Mouse (Mus musculus) limb, embryonic 14.5 days (tissue): ENCODE data around the gene Ptrh2. TPM values are rescaled to one million over a fixed set of nuclear protein-coding genes. Genes with fewer than 3 reads are reported as not detected.
"Not testable (repeated sequence)": the region's sequence is repeated elsewhere in the genome, so short reads cannot be mapped to it uniquely, and the experiment has no call there.

Experiments used
- ATAC-seq: fragments of 200-750 bp; cut with Nextera tagmentation; 2 replicates; pipeline ENCODE4 v1.8.0; 2017; ENCODE audit warnings: low read depth, moderate number of reproducible peaks, moderate TSS enrichment; ENCODE audit not compliant: low FRiP score
- DNase-seq: peaks from one replicate; pipeline ENCODE4 v3.0.0-alpha.2; 2015; ENCODE audit warnings: low spot score
- H3K27ac ChIP-seq: fragments of 300-500 bp; sonication (generic); replicated peaks from 2 replicates; pipeline ENCODE4 v1.5.1; 2014; ENCODE audit warnings: low read depth, mild to moderate bottlenecking, low read length, moderate library complexity, mixed read lengths
- H3K27me3 ChIP-seq: fragments of 300-500 bp; sonication (generic); 2 replicates; pipeline ENCODE4 v1.6.1; 2014; ENCODE audit warnings: low read length, mixed read lengths; ENCODE audit not compliant: control insufficient read depth, insufficient read depth
- H3K36me3 ChIP-seq: fragments of 300-500 bp; sonication (generic); 2 replicates; pipeline ENCODE4 v1.6.1; 2014; ENCODE audit warnings: mild to moderate bottlenecking, low read length, moderate library complexity, mixed read lengths; ENCODE audit not compliant: control insufficient read depth, insufficient read depth
- H3K4me1 ChIP-seq: fragments of 300-500 bp; sonication (generic); 2 replicates; pipeline ENCODE4 v1.6.1; 2014; ENCODE audit warnings: antibody characterized with exemption, low read length, mixed read lengths; ENCODE audit not compliant: control insufficient read depth, insufficient read depth
- H3K4me2 ChIP-seq: fragments of 300-500 bp; sonication (generic); replicated peaks from 2 replicates; pipeline ENCODE4 v1.6.1; 2014; ENCODE audit warnings: low read depth, mild to moderate bottlenecking, low read length, moderate library complexity; ENCODE audit not compliant: severe bottlenecking
- H3K4me3 ChIP-seq: fragments of 300-500 bp; sonication (generic); replicated peaks from 2 replicates; pipeline ENCODE4 v1.5.1; 2014; ENCODE audit warnings: low read length
- H3K9ac ChIP-seq: fragments of 300-500 bp; sonication (generic); 2 replicates; pipeline ENCODE4 v1.6.1; 2014; ENCODE audit warnings: mild to moderate bottlenecking, low read depth, low read length, moderate library complexity; ENCODE audit not compliant: severe bottlenecking
- H3K9me3 ChIP-seq: fragments of 300-500 bp; sonication (generic); 2 replicates; pipeline ENCODE4 v1.6.1; 2016; ENCODE audit warnings: low read length; ENCODE audit not compliant: control insufficient read depth
- POLR2A ChIP-seq: fragments of 200-500 bp; IDR thresholded peaks from 2 replicates; pipeline ENCODE4 v1.8.0; 2012; ENCODE audit warnings: inconsistent platforms, mild to moderate bottlenecking, moderate library complexity, borderline replicate concordance; ENCODE audit not compliant: insufficient read depth, insufficient read length; ENCODE audit errors: extremely low read depth
- WGBS: fragments of 180-500 bp; shearing (Covaris S2); extraction: QIAGEN DNeasy Blood & Tissue Kit; methylation state at CpG from one replicate; pipeline ENCODE4 v1.1.7; 2014; 5-methylcytosine and 5-hydroxymethylcytosine counted together
- polyA plus RNA-seq, 2 experiments: library from polyadenylated mRNA; depleted of rRNA in 1 of 2; stranded (reverse) in 1 of 2; unstranded in 1 of 2; fragments of >200 nt; fragmentation: Nextera tagmentation in 1 of 2; extraction: Ambion mirVana in 1 of 2; gene quantifications; 2 replicates each; pipeline versions ENCODE4 v1.2.1 to v1.2.3; 2012 to 2014

The Ptrh2 gene
- polyA plus RNA-seq, 2 experiments: 19.1 to 31.3 TPM

GRCm38 (mm10) chr11:86737301-86738000 lies 53.7 kb downstream of the Ptrh2 start:
- 62% methylated on average over 8 of the region's 8 CpGs for WGBS
- no peak for TF ChIP-seq POLR2A

DNA sequence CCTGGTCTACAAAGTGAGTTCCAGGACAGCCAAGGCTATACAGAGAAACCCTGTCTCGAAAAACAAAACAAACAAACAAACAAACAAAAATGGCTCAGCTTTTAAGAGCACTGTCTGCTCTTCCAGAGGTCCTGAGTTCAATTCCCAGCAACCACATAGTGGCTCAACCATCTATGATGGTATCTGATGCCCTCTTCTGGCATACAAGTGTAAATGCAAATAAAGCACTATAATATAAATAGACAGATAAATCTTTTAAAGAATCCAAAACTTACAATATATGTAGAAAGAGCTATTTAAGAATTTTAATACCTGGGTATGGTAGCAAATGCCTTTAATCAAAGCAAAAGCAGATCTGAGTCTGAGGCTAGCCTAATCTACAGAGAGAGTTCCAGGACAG lies 54.5 kb downstream of the Ptrh2 start:
- H3K9ac ChIP-seq, ATAC-seq, H3K9me3 ChIP-seq, H3K4me2 ChIP-seq, H3K27ac ChIP-seq, H3K27me3 ChIP-seq, DNase-seq, H3K4me1 ChIP-seq, H3K4me3 ChIP-seq: not testable (repeated sequence)
- 95% methylated on average over 1 of the region's 1 CpGs for WGBS
- H3K36me3 ChIP-seq: peaks cover 21% of the 10 kb centered on the region

More at GRCm38 (mm10) chr11:86737301-86738000, 53.7 kb downstream of the Ptrh2 start:
- no peak overlapping the region for H3K4me2 ChIP-seq
- no peak for ATAC-seq
- H3K27ac ChIP-seq: no peak overlapping the region
- no peak overlapping the region for H3K9ac ChIP-seq
- no peaks in the 10 kb centered on the region for H3K27me3 ChIP-seq
- H3K36me3 ChIP-seq: peaks cover 28% of the 10 kb centered on the region
- H3K4me3 ChIP-seq: no peak overlapping the region
- no peaks in the 10 kb centered on the region for H3K9me3 ChIP-seq
- H3K4me1 ChIP-seq: no peaks in the 10 kb centered on the region
- no peak for DNase-seq

GRCm38 (mm10) chr11:86738956-86739355 lies 55.2 kb downstream of the Ptrh2 start:
- no peak for TF ChIP-seq POLR2A
- H3K27me3 ChIP-seq: no peaks in the 10 kb centered on the region
- ATAC-seq (no peak), DNase-seq (no peak)
- no peak overlapping the region for H3K9ac ChIP-seq
- H3K9me3 ChIP-seq: no peaks in the 10 kb centered on the region
- 53% methylated on average over 1 of the region's 1 CpGs for WGBS
- H3K36me3 ChIP-seq: peaks cover 15% of the 10 kb centered on the region
- H3K27ac ChIP-seq: no peak overlapping the region
- no peak overlapping the region for H3K4me2 ChIP-seq
- H3K4me1 ChIP-seq: no peaks in the 10 kb centered on the region
- no peak overlapping the region for H3K4me3 ChIP-seq

DNA sequence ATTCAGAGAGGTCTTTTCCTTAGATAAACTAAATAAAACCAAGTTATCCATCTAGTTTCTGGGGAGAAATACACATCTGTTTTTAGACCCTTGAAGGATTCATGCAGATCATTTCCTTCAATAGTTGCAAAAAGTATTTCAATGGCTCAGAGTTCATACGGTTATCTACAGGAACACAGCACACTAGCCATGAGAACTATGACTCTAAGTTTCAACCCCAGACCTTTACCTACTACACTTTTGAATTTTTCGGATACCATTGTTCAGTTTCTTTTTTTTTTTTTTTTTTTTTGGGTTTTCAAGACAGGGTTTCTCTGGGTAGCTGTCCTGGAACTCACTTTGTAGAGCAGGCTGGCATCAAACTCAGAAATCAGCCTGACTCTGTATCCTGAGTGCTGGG lies 55.7 kb downstream of the Ptrh2 start:
- Histone ChIP-seq H3K4me3 (no peak overlapping the region), H3K27ac (no peak overlapping the region), H3K4me1 (no peaks in the 10 kb centered on the region), H3K9me3 (no peaks in the 10 kb centered on the region), H3K36me3 (peaks cover 15% of the 10 kb centered on the region), H3K4me2 (no peak overlapping the region), H3K9ac (no peak overlapping the region), H3K27me3 (no peaks in the 10 kb centered on the region)
- WGBS: 88% methylated on average over 2 of the region's 2 CpGs
- no peak for TF ChIP-seq POLR2A
- ATAC-seq (no peak), DNase-seq (no peak)

DNA sequence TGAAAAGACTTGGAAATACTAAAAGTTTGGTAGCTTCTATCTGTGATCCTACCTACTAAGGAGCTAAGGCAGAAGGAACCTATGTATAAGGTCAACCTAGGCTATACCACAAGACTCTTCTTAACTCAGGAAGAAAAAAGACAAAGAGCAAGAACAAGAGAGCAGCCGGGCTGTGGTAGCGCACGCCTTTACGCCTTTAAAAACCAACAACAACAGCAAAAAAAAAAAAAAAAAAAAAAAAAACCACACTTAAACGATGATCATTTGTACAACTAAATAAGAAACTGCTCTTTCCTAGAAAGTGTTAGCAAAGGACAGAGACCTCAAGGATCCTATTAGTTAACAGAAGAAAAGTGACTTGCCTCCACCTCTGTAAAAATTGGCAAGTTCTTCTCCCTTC lies 57.7 kb downstream of the Ptrh2 start:
- peaks cover 8% of the 10 kb centered on the region for H3K36me3 ChIP-seq

More for the DNA sequence above, 57.7 kb downstream of the Ptrh2 start:
- H3K27ac ChIP-seq: no peak overlapping the region
- 97% methylated on average over 5 of the region's 5 CpGs for WGBS
- H3K4me1 ChIP-seq: peaks cover 6% of the 10 kb centered on the region
- ATAC-seq (no peak), DNase-seq (no peak)
- no peaks in the 10 kb centered on the region for H3K9me3 ChIP-seq
- no peaks in the 10 kb centered on the region for H3K27me3 ChIP-seq
- no peak overlapping the region for H3K9ac ChIP-seq
- H3K4me2 ChIP-seq: no peak overlapping the region
- TF ChIP-seq POLR2A: no peak
- no peak overlapping the region for H3K4me3 ChIP-seq

Other genes with a start within 250 kb of the Ptrh2 start
- 20.2 and 20.4 TPM in 2 replicates for gene Rnft1, start 199.3 kb upstream of the Ptrh2 start, polyA plus RNA-seq (2012; rRNA removed)
- gene Rnft1, start 199.3 kb upstream of the Ptrh2 start, polyA plus RNA-seq (2014; fragmentation: Nextera tagmentation; extraction: Ambion mirVana): 46.0 and 46.6 TPM in 2 replicates
- gene Rps6kb1, start 139.2 kb upstream of the Ptrh2 start, polyA plus RNA-seq (2012; rRNA removed): 26.6 and 33.5 TPM in 2 replicates
- gene Rps6kb1, start 139.2 kb upstream of the Ptrh2 start, polyA plus RNA-seq (2014; fragmentation: Nextera tagmentation; extraction: Ambion mirVana): 59.4 and 73.1 TPM in 2 replicates
- 7.1 and 7.6 TPM in 2 replicates for gene Tubd1, start 139.0 kb upstream of the Ptrh2 start, polyA plus RNA-seq (2012; rRNA removed)
- 10.1 and 10.5 TPM in 2 replicates for gene Tubd1, start 139.0 kb upstream of the Ptrh2 start, polyA plus RNA-seq (2014; fragmentation: Nextera tagmentation; extraction: Ambion mirVana)
- 39.9 and 49.5 TPM in 2 replicates for gene Vmp1, start 149 bp upstream of the Ptrh2 start, polyA plus RNA-seq (2012; rRNA removed)
- gene Vmp1, start 149 bp upstream of the Ptrh2 start, polyA plus RNA-seq (2014; fragmentation: Nextera tagmentation; extraction: Ambion mirVana): 98.3 and 102 TPM in 2 replicates
- 116 and 120 TPM in 2 replicates for gene Cltc, start 73.6 kb downstream of the Ptrh2 start, polyA plus RNA-seq (2012; rRNA removed)
- 156 and 162 TPM in 2 replicates for gene Cltc, start 73.6 kb downstream of the Ptrh2 start, polyA plus RNA-seq (2014; fragmentation: Nextera tagmentation; extraction: Ambion mirVana)
- gene Dhx40, start 123.8 kb downstream of the Ptrh2 start, polyA plus RNA-seq (2012; rRNA removed): 13.9 and 15.2 TPM in 2 replicates
- gene Dhx40, start 123.8 kb downstream of the Ptrh2 start, polyA plus RNA-seq (2014; fragmentation: Nextera tagmentation; extraction: Ambion mirVana): 23.3 and 27.8 TPM in 2 replicates